Mouse (Mus musculus): ENCODE measurements around the gene Stk32b.

- TF ChIP-seq CTCF (IDR thresholded peaks at IDR 0.05) (no peak), POLR2A (IDR thresholded peaks at IDR 0.05; ENCODE audit: insufficient read depth, low read depth, low read length) (no peak), EP300 (IDR thresholded peaks at IDR 0.05; ENCODE audit: insufficient read depth, low read depth, low read length) (no peak)
These were observed 191.6 kb downstream of the Stk32b start for GRCm38 (mm10) chr5:37525363-37525762.
